Mouse (Mus musculus) gastrocnemius, postnatal 10 days (tissue): ENCODE measurements around the gene Traf4. TPM values are rescaled to one million over a fixed set of nuclear protein-coding genes. Genes with fewer than 3 reads are reported as not detected.
"Not testable (repeated sequence)": the region's sequence is repeated elsewhere in the genome, so short reads cannot be mapped to it uniquely, and the experiment has no call there.

ENCODE experiments used
- DNase-seq: peaks from one replicate; pipeline ENCODE4 v3.0.0; 2021; ENCODE audit warnings: mixed read lengths
- total RNA-seq, 2 experiments: library from RNA; stranded (reverse); gene quantifications; 2 replicates each; pipeline ENCODE4 v1.2.3; 2021

Gene Traf4
- total RNA-seq, 2 experiments from 2014 or later, result 15.7 to 22.6 TPM

DNA sequence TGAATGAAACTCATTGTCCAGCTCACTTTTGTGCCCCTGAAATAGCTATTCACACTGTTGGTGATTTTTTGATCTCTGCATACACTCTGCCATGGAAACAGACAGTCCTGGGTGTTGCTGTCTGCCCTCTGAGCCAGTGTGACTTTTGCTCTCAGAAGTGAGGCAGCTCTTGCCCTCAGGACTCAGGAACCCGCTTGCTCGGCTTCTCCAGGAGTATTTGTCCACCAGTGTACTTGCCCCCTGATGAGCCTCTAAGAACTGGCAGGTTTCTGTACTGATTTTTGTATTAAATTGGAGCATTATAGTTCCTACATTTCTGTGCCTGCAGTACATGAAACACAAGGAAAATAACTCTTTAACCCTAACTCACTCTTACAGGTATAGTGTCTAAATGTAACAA lies 21.9 kb downstream of the Traf4 start:
- DNase-seq, result no peak

DNA sequence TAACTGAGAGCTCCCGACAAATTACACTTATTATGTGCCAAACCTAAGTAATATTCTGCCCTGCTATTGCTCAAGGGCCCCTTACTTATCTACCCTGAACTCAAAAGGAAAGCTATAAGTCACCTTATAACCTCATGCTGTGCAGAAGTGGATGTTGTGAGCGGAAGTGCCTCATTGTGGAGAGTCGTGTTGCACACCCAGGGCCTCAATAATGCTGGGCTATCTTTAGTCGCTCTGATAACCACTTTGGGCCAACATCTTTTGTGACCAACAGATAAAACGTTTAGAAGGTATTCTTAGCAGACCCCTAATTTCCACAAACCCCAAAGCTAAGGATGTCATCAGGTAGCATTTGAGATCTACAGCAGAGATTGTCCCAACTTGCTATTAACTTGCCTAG lies 24.7 kb downstream of the Traf4 start:
- DNase-seq, result no peak

DNA sequence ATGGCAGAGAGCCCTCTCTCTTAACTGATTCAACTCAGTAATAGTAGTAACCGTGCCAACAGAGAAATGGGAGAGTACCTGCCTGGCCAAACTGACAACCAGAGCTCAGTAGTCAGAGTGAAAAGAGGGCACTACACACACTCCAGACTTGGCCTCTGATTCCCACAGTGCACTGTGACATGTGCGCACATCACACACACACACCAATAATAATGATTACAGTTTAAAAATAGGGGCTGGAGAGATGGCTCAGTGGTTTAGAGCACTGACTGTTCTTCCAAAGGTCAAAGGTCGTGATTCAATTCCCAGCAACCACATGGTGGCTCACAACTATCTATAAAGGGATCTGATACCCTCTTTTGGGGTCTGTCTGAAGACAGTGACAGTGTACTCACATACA lies 27.4 kb downstream of the Traf4 start:
- no peak for DNase-seq

DNA sequence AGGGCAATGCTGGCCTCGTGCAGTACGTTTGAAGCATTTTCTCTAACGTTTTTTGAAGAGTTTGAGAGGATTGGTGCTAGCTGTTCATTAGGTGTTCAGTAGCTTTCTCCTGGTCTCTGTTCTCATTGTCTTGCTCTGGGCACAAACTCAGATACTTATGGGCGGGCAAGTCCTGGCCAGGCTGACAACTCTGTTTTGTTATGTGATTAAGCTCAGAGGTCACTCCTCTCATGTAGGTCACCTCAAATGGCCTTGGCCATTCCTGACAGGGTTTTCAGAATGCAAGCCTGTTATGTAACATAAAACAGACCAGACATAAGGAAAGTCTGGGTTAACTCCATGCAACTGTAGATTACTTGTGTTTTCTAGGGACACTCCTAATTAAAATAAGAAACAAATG lies 27.8 kb downstream of the Traf4 start:
- no peak for DNase-seq

DNA sequence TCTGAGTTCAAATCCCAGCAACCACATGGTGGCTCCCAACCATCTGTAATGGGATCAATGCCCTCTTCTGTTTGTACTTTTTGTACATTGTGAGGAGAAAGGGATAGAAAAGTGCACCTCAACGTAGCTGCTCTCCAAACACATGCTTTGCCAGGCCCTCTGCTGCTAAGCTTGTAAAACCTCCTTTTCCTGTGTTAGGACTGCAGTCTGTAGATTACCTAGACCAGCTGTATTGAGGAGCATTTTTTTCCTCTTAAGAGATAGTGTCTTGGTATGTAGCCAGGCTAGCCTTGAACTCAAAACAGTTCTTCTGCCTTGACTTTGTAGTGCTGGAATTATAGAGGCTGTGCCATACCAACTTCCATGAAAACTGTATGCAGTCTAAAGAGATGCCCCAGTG lies 29.3 kb downstream of the Traf4 start:
- no peak for DNase-seq

DNA sequence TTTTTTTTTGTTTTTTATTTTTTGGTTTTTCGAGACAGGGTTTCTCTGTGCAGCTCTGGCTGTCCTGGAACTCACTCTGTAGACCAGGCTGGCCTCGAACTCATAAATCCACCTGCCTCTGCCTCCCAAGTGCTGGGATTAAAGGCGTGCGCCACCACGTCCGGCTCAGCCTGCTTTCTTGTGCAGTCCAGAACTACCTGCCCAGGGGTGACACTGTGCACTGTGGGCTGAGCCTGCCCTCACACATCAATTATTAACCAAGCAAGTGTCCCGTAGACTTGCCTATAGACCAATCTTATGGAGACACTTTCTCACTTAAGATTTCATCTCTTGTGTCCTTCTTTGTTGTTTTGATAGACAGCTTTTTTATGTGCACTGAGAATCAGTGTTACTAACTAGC lies 30.1 kb downstream of the Traf4 start:
- not testable (repeated sequence) for DNase-seq

DNA sequence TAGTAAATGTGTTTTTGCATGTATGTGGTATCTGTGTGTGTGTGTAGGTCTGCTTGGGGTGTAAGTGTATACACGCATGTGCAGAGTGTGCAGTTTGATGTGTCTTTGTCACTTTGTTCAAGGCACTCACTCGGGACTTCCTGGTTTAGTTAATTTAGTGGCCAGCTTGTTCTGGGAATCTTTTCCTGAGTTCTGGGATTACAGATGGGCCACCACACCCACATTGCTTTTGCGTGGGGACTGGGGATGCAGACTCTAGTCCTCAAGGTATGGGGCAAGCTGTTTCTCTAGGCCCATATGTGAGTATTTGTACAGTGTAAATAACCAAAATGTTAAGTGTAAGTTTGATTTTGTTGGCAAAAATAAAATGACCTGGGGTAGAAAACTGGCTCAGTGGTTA lies 31.0 kb downstream of the Traf4 start:
- DNase-seq, result no peak

DNA sequence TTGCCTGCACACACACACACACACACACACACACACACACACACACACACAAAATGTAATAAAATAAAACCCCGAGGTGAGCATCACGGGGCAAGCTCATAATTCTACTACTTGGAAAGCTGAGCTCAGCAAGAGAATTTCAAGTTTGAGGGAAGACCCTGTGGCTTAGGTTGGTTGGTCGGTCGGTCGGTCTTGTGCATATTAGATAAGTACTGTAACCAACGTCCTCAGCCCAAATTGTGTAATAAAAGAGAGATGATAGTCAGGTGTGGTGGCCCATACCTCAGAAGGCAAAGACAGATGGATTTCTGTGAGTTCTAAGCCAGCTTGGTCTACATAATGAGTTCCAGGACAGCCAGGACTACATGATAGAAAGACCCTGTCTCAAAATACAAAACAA lies 31.5 kb downstream of the Traf4 start:
- DNase-seq, result no peak

DNA sequence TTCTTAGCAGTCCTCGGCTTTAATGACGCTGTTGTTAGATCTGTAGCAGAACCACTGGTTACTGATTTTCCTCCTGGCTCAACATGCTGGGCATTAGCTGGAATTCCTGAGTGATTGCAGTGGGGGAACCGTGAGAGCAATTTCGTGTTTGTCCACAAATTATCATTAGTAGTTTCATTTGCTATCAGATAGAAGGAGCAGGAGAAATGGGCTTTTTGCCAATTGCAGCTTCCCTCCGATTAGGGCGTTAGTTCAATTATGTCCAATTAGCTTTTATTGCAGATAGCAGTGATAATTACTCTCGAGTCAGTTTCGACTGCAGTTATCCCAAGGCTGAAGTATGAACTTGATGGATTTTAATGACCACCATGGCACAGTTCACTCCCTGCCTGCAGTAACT lies 35.9 kb downstream of the Traf4 start:
- no peak for DNase-seq

DNA sequence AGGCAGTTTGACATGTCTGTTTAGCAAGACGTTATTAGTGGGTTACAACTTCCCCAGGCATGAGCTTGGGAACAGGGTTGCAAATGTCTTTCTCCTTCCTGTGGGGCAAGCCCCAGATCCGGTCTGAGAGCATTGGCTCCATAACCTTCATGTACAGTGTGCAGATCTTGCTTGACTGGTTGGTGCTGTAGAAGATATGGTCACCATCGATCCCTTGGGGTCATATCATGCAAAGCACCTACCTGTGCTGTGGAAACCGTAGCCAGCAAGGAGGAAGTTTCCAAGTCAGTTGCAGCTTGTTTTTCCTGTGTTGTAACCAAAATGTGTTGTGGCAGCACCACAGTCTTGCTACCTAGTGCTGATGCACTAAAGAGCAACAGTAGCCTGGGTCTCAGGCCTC lies 38.6 kb downstream of the Traf4 start:
- DNase-seq, result no peak

DNA sequence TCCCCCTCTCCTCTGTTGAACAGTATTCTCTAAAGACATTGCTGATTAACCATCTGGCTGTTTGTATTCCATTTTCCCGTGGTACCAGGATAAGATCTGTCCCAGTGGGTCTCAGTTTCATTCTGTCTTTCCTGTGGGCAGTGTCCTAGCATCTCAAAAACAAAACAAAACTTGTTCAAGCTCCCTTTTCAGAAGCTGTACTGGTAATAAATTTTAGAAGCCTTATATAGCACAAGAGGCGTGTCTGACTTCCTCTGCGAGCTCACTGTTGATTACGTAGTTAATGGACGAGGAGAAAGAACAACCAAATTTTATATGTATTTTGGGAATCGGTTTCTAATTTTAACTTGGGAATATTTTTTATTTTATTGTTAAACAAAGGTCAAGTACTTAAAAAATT lies 39.7 kb downstream of the Traf4 start:
- no peak for DNase-seq

DNA sequence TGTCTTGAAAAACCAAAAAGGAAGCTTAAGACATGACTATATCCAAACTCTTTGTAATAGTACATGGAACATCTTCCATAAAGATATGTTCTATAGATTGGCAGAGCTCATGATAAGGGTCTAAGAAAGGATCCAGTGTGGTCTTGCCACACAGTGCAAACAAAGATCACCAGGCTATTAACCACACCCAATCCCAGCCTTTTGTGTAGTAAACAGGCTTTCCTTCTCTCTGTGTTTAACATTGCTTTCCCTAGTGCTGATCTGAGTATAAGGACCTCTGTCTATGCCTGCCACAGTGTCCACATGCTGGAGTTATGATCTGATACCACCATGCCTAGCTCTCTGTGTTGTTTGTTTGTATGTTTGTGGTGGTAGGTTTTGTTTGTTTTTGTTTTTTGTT lies 41.6 kb downstream of the Traf4 start:
- DNase-seq, result no peak

DNA sequence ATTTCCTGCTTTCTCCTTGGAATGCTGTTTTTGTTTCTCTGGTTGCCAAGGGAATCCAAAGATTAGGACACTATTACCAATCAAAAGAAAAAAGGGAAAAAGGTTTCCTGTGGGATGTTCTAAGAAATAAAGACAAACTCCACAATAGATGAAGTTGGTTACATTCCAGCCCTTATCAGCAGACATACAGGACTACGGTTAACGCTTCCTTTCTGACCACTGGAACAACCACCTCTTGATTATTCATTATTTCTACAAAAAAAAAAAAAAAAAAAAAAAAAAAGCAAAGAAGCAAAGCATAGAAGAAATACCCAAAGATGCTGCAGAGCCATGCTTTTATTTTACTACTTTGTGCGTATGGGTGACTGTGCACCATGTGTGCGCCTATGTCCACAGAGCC lies 42.6 kb downstream of the Traf4 start:
- DNase-seq, result no peak

DNA sequence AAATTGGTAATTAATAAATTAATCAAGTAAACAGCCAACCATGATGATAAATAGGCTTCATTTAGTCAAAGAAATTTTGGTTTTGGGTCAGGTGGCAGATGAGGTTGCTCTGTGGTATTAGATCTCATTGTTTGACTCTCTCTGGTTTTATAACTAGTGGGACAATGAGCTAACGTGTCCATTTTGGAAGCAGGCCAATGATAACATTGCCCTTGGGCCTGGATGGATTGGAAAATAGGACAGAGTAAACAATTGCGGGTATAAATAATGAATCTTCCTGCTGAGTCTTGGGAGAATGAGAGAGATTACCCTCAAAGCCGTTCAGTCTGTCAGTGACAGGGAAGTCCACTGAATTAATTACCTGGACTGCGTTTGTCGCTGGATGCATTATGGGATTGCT lies 44.2 kb downstream of the Traf4 start:
- no peak for DNase-seq

DNA sequence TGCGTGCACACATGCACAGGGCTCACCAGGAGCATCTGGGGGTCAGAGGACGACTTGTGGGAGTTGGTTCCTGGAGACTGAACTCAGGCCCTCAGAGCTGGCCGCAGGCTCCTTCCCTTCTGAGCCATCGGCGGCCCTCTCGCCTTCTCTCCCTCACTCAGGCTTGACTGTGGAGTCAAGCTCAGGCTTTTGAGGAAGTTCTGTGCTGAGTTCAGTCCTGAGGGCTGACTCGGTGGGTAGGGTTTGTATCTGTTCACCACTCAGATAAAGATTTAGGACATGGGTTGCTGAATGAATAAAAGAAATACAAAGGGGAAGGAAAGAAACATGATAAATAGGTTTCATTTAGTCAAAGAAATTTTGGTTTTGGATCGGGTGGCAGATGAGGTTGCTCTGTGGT lies 45.5 kb downstream of the Traf4 start:
- DNase-seq, result no peak

DNA sequence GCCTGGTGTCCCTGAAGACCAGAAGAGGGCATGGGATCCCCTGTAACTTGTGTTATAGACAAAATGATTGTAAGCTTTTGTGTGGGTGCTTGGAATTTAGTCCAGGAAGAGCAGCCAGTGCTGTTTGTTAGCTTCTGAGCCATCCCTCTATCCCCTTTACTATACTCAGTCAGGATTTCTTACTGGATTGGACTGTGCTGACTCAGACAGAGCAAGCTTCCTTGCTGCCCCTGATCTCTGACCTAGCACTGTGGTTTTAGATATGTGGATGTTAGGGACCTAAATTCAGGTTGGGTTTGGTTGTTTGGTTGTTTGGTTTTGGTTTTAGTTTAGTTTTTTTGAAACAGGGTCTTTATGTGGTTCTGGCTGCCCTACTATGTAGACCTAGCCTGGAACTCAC lies 46.9 kb downstream of the Traf4 start:
- DNase-seq, result no peak

DNA sequence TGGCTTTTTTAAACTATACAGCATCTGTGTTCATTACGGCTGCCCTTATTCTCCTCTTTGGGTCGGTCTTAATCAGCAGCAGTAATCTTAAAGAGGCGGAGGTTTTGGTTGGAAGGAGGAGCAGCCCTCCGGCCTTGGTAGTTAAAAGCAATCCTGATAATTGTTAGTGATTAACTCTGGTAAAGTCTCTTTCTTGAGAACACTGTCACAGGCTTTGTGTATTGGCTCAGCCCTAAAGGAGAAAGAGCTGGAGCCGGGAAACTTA lies 49.3 kb downstream of the Traf4 start:
- DNase-seq, result no peak

DNA sequence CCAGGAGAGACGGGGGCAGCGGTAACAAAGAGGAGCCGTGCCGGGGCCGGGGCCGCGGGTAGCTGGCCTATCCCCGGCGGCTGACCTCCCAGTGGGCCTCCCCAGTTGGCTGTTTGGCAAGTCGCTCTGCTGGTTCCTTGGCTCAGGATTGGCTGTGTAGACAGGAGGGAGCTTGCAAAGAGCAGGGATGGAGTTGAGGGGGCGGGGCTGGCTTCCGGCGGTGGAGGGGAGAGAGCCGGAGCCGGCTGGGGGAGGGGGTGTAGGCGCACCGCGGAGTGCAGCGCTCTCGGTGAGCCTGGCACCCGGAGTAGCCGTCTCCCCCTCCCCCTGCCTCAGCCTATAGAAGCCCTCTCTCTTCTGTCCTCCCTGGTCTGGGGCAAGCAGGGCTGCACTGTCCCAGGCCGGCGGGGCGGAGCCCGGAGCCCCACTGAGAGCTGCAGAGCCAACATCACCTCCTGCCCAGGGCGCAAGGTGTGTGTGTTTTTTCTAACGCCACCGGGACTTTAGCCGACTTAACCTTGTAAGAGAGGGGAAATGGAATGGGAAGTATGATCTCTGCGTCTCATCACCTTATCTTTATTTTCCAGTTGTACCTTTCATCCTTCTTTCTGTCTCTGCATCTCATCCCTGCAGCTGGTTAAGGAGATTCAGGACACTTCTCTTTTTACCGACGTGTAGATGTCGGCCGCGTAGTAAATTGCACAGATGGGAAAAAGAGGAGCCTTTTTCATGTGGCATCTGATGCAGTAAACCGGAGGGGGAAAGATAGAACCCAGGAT lies 49.8 kb downstream of the Traf4 start:
- DNase-seq, result peak; percentile 93

DNA sequence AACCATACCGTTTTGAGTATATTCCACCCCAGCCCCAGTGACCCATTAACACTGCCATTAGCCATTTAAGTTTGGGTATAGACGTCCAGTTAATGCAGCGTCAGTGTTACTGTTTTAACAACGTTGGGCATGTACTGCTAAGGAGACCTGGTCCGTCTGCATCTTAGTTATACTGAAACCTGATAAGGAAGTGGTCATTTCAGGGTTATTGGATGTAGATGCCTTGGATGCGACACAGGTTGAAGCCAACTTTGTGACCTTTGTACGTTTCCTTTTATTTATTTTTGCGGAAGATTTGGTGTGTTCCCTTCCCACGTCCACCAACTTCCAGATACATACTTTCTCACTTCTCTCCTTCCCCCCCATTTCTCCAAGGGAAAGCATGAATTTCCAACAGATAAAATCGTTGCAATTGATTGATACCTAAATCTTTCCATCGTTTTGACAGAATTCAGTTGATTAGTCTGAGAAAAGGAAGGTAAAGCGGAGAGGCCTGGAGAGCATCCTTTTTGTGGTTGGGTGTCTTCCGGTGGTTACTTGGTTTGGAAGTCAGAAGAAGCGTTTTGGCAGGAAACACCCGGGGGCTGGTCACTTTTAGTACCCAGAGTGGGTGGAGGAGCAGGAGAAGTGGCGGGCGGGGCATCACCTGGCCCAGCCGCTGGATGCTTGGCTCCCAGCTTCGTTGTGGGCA lies 50.6 kb downstream of the Traf4 start:
- no peak for DNase-seq

DNA sequence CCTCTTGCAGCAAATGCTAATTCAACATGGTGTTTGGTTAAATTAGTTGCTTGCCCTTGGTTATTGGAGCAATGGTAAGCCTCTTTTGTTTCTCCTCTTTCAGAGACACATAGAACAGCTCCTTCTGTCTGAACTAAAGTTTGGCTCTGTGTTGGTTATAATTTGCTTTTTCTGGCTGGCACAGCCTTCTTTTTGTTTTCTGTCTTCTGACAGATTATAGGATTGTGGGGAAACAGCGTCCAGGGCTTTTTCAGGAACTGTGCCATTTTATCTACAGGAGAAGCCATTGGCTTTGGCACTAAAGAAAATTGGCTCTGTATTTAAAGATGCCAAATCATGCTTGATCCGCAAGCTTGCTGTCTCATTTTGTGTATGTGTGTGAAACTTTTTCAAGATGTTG lies 51.8 kb downstream of the Traf4 start:
- DNase-seq, result no peak
